Mouse (Mus musculus) CH12.LX (cell line): ENCODE results near the gene Mcam.

ENCODE experiments used
- CTCF ChIP-seq, 2 experiments: IDR thresholded peaks in 1 of 2; conservative IDR thresholded peaks in 1 of 2; 2 replicates each; pipeline ENCODE4 v1.5.1; 2011 to 2012; ENCODE audit warnings: low read depth in 2 of 2, low read length in 2 of 2, improper control_type of control experiment in 1 of 2, inconsistent platforms in 1 of 2, mild to moderate bottlenecking in 1 of 2, moderate library complexity in 1 of 2
- ELF1 ChIP-seq: IDR thresholded peaks from 2 replicates; pipeline ENCODE4 v1.6.1; 2014; ENCODE audit warnings: low read depth, mild to moderate bottlenecking, inconsistent platforms, low read length, improper control_type of control experiment
- EP300 ChIP-seq: IDR thresholded peaks from 2 replicates; pipeline ENCODE4 v1.6.1; 2011; ENCODE audit warnings: low read length, improper control_type of control experiment
- ETS1 ChIP-seq: conservative IDR thresholded peaks from 2 replicates; pipeline ENCODE4 v1.6.1; 2012; ENCODE audit warnings: low read depth, mild to moderate bottlenecking, inconsistent platforms, low read length, improper control_type of control experiment, moderate library complexity
- JUND ChIP-seq: conservative IDR thresholded peaks from 2 replicates; pipeline ENCODE4 v1.6.1; 2011; ENCODE audit warnings: low read depth, low read length, improper control_type of control experiment
- MAZ ChIP-seq: IDR thresholded peaks from 2 replicates; pipeline ENCODE4 v1.6.1; 2012; ENCODE audit warnings: low read depth, mild to moderate bottlenecking, inconsistent platforms, low read length, improper control_type of control experiment, moderate library complexity
- POLR2A ChIP-seq: IDR thresholded peaks from 2 replicates; pipeline ENCODE4 v1.6.1; 2011; ENCODE audit warnings: low read depth, mild to moderate bottlenecking, improper control_type of control experiment, low read length
- RAD21 ChIP-seq: IDR thresholded peaks from 2 replicates; pipeline ENCODE4 v1.6.1; 2011; ENCODE audit warnings: low read depth, mild to moderate bottlenecking, low read length, improper control_type of control experiment, moderate library complexity
- TCF12 ChIP-seq: IDR thresholded peaks from 2 replicates; pipeline ENCODE4 v1.6.1; 2014; ENCODE audit warnings: low read depth, mild to moderate bottlenecking, inconsistent platforms, low read length, improper control_type of control experiment
- UBTF ChIP-seq: IDR thresholded peaks from 2 replicates; pipeline ENCODE4 v1.6.1; 2012; ENCODE audit warnings: low read depth, mild to moderate bottlenecking, inconsistent platforms, low read length, improper control_type of control experiment, moderate library complexity
- USF1 ChIP-seq: IDR thresholded peaks from 2 replicates; pipeline ENCODE4 v1.6.1; 2014; ENCODE audit warnings: low read depth, mild to moderate bottlenecking, inconsistent platforms, low read length, improper control_type of control experiment
- ZMIZ1 ChIP-seq: IDR thresholded peaks from 2 replicates; pipeline ENCODE4 v1.6.1; 2012; ENCODE audit warnings: low read depth, mild to moderate bottlenecking, inconsistent platforms, low read length, improper control_type of control experiment

- TF ChIP-seq UBTF, result no peak
- no peak for TF ChIP-seq TCF12
- peak; percentile 33 to 49; a peak in 3 of 4 replicates for TF ChIP-seq CTCF (conservative IDR thresholded peaks at IDR 0.05 in 1 of 2, IDR thresholded peaks at IDR 0.05 in 1 of 2; ENCODE audit: low read depth in 2 of 2, low read length in 2 of 2)
- TF ChIP-seq POLR2A, result no peak
- no peak for TF ChIP-seq MAZ
- TF ChIP-seq ETS1, result no peak
- TF ChIP-seq ELF1, result no peak
- no peak for TF ChIP-seq EP300
- no peak for TF ChIP-seq ZMIZ1
- no peak for TF ChIP-seq JUND
- no peak for TF ChIP-seq USF1
- no peak; the same call in 1 of the 2 replicates for TF ChIP-seq RAD21
Observed at GRCm38 (mm10) chr9:44178389-44178788, 44.1 kb downstream of the Mcam start.
